Mouse (Mus musculus): ENCODE results near the gene Hhatl.

DNA sequence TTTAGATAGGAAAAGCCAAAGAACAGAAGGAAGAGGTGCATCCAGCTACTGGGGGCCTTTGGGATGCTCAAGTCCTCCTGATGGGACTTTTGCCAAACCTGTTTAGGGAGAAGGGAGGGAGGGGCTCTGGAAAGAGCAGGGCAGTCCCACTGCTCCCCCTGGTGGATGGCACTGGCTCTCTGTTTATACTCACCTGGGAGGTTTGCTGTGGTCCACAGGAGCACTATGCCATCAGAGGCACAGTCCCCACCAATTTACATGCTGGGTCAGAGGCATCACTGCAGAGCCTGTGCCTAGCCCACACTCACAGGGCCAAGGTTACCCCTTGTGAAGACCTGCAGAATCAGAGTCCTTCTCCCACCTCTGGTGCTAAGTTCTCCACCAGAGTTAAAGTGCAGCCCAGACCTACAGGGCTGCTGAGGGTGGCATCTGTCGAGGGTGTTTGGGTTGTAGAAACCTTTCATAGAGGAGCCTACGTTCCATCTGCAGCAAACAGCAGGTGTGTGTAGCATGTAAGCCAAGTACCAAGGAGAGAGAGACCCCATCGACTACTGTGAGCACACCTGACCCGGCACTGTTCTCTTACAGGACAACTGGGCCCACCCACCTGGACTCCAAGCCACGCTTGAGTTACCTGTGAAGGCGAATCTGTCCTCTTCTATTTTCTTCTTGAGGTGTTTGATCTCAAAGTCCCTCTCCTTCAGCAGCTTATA lies 38.1 kb upstream of the Hhatl start:
- TF ChIP-seq CTCF (conservative IDR thresholded peaks at IDR 0.05 in 1 of 2, IDR thresholded peaks at IDR 0.05 in 1 of 2; ENCODE audit: low read depth in 2 of 2, low read length in 2 of 2) (peak; percentile 45 to 75; a peak in 3 of 4 replicates), NELFE (IDR thresholded peaks at IDR 0.05; ENCODE audit: low read depth, low read length) (no peak), POLR2A (IDR thresholded peaks at IDR 0.05; ENCODE audit: low read depth, low read length) (no peak)
